Mouse (Mus musculus) heart, adult 2 months (tissue): ENCODE data around the gene L3mbtl1. TPM values are rescaled to one million over a fixed set of nuclear protein-coding genes. Genes with fewer than 3 reads are reported as not detected.

ENCODE experiments used
- DNase-seq, 2 experiments: peaks; one replicate each; pipeline ENCODE4 v3.0.0; 2021
- H3K27ac ChIP-seq: fragments of 200-600 bp; 2 replicates; pipeline ENCODE4 v1.8.1; 2022
- H3K27me3 ChIP-seq: fragments of 200-500 bp; 2 replicates; pipeline ENCODE4 v1.6.1; 2012; ENCODE audit warnings: mild to moderate bottlenecking, low read length, inconsistent platforms, mixed read lengths; ENCODE audit not compliant: control insufficient read depth, insufficient read depth
- H3K36me3 ChIP-seq: fragments of 200-500 bp; 2 replicates; pipeline ENCODE4 v1.6.1; 2012; ENCODE audit warnings: low read length, inconsistent platforms; ENCODE audit not compliant: control insufficient read depth, insufficient read depth
- H3K4me1 ChIP-seq: fragments of 200-500 bp; 2 replicates; pipeline ENCODE4 v1.6.1; 2011; ENCODE audit warnings: low read length; ENCODE audit not compliant: control insufficient read depth, insufficient read depth
- H3K4me3 ChIP-seq: fragments of 200-600 bp; 2 replicates; pipeline ENCODE4 v1.8.1; 2022
- H3K79me2 ChIP-seq: fragments of 200-500 bp; replicated peaks from 2 replicates; pipeline ENCODE4 v1.6.1; 2012; ENCODE audit warnings: mild to moderate bottlenecking, inconsistent platforms, low read length, moderate library complexity, mixed read lengths; ENCODE audit not compliant: control insufficient read depth, insufficient read depth
- H3K9ac ChIP-seq: fragments of 200-500 bp; 2 replicates; pipeline ENCODE4 v1.6.1; 2012; ENCODE audit warnings: low read depth, mild to moderate bottlenecking, control low read depth, inconsistent platforms, low read length, mixed read lengths
- CTCF ChIP-seq: fragments of 200-600 bp; IDR thresholded peaks from 2 replicates; pipeline ENCODE4 v1.8.1; 2022; ENCODE audit warnings: antibody characterized with exemption, mild to moderate bottlenecking, moderate library complexity
- EP300 ChIP-seq: fragments of 200-500 bp; IDR thresholded peaks from 2 replicates; pipeline ENCODE4 v1.6.1; 2011; ENCODE audit warnings: low read depth, low read length, control low read depth; ENCODE audit not compliant: insufficient read depth
- POLR2A ChIP-seq: fragments of 200-500 bp; IDR thresholded peaks from 2 replicates; pipeline ENCODE4 v1.6.1; 2011; ENCODE audit warnings: mild to moderate bottlenecking, low read depth, low read length, control low read depth; ENCODE audit not compliant: insufficient read depth
- WGBS: fragments of 180-500 bp; shearing (Covaris S2); methylation state at CpG from one replicate; pipeline ENCODE4 v1.1.7; 2018; 5-methylcytosine and 5-hydroxymethylcytosine counted together
- intact Hi-C: fragments of 180-260 bp; cut with DNase I; formaldehyde crosslinking; loops from one replicate; pipeline ENCODE4 v1.15.1; 2025
- polyA plus RNA-seq: library from polyadenylated mRNA; depleted of rRNA; stranded (reverse); fragments of >200 nt; gene quantifications from 2 replicates; pipeline ENCODE4 v1.2.3, GENCODE M21; 2012
- total RNA-seq, 2 experiments: library from RNA; stranded (reverse); gene quantifications; 2 replicates each; pipeline ENCODE4 v1.2.3; 2021

Gene L3mbtl1
- total and polyA plus RNA-seq, 3 experiments = 0.10 to 0.65 TPM; not detected in 1

DNA sequence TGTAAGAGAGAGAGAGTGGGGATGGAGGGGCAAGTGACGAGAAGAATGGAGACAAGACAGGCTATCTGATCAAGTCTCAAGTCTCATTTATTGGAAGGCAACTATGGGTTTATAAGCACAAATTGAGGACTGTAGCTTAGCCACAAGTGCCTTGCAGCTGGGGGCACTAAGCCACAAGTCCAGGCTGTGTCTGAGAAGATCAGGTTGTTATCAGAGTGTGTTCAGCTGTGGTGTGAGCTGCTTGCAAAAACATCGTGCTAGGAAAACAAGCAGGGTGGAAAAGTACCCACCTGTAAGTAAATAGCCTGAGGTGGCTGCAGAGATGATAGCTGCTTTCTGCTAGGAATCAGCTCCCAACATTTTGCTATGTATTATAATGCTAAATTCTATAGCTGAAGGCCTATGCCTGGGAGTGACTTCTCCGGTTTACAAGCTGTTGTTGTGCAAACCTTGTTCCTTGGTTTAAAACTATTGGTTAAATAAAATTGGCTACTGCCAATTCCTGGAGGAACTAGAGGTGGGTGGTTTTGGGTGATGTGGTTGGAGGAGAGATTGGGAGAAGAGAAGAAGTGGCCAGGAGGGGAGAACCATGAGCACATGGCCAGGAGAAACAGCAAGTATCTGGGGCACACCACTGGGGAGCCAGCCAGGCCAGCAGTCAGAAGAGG, 15.2 kb upstream of the L3mbtl1 start:
- intact Hi-C loops = no loop called here
- TF ChIP-seq CTCF (no peak), POLR2A (no peak), EP300 (no peak)
- WGBS = 68% methylated on average over 3 of the region's 3 CpGs
- Histone ChIP-seq H3K79me2 (no peaks in the 10 kb centered on the region), H3K4me1 (peaks cover 3% of the 10 kb centered on the region), H3K36me3 (peaks cover 2% of the 10 kb centered on the region; the same call in 1 of the 2 replicates), H3K9ac (no peak overlapping the region), H3K27ac (no peak overlapping the region), H3K4me3 (no peak overlapping the region), H3K27me3 (no peaks in the 10 kb centered on the region)
- DNase-seq = no peak

DNA sequence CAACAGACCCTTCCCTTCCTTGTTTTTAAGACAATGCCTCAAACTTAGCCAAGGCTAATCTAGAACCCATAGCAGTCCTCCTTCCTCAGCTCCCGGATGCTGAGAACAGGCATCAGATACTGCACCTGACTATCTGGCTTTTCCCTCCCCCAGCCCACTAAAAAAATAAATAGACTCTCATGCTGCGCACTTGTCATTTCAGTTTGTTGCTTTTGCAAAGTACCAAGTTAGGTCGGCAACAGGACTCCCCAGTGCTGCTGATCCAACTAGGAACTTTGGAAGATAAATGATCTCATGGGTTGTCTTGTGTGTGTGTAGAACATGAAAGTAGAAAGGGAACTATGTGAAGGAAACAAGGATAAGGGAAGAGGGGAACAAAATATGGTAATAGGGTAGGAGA, 13.6 kb upstream of the L3mbtl1 start:
- H3K79me2 ChIP-seq = no peaks in the 10 kb centered on the region
- 45% methylated on average over 3 of the region's 3 CpGs for WGBS
- no peak overlapping the region for H3K27ac ChIP-seq
- no peak for DNase-seq
- H3K4me3 ChIP-seq = no peak overlapping the region
- intact Hi-C loops = loop anchor here (2.0 to 10.0 kb wide), 2 partner anchors 87 to 485 kb away; partner anchors contain the start of gene Ift52
- no peak overlapping the region for H3K9ac ChIP-seq
- peaks cover 9% of the 10 kb centered on the region for H3K36me3 ChIP-seq
- no peaks in the 10 kb centered on the region for H3K27me3 ChIP-seq
- peaks cover 3% of the 10 kb centered on the region for H3K4me1 ChIP-seq
- no peak for TF ChIP-seq POLR2A
- no peak for TF ChIP-seq CTCF
- TF ChIP-seq EP300 = no peak

DNA sequence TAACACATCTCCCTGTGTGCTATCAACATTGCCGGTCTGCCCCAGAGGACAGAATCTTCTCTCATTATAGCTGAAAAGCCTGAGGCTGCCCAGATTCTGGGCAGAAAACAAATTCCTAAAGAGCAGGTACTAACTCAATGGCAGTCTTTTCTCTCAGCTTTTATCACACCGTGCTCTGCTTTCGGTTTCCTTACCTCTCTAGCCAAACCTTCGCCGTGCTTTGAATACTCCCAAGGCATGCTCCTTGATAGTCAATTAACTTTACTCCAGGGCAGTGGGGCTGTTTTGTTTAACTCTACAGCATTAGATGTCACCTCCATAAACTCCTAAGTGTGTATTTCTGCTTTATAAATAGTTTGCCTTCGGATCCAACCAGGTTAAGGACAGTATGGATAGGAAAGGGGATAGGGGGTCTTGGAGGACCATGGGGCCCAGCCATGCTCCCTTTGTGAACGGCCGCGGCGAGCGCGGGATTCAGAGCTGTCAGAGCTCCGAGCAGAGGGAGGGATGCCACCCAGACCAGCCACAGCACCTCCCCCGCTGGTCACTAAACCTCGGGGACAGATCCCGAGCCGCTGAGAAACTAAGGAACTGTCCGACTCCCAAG, 12.7 kb upstream of the L3mbtl1 start:
- intact Hi-C loops = loop anchor here (2.0 to 10.0 kb wide), 2 partner anchors 86 to 484 kb away; partner anchors contain the start of gene Ift52

DNA sequence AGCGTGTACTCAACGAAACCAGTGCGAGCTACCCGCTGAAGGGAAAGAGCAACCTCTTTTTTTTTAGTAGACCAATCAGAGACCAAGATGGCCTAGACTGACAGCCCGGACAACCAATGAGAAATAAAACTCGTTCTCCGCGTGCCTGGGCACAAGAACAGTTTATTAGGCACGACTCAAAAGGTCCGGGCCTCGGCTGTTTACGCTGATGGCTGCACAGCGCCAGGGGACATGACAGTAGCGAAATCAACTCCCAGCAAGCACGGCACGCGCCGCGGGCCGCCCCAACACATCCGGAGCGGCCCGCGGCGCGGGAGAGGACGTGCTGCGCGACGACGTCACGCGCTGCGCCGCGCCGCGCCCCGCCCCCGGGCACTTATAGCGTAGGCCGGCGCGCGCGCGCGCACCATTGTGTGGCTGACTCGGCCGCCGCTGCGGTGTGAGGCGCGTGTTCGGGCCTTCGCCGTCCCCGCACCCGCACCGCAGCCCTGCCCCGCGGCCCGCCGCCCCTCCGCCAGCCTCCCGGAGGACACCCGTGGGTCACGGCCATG, 12.1 kb upstream of the L3mbtl1 start, which contains the start of gene Srsf6:
Gene Srsf6 (plus strand): TSS at position 406 of the 551 bp plus-strand sequence.
- H3K9ac ChIP-seq = peak within 1 kb of the TSS; percentile 99
- peak within 1 kb of the TSS; percentile 93 for H3K27ac ChIP-seq
- H3K4me3 ChIP-seq = peak within 1 kb of the TSS; percentile 95
- H3K27me3 ChIP-seq = no peaks in the 10 kb centered on the region
- intact Hi-C loops = loop anchor here (2.0 to 10.0 kb wide), 2 partner anchors 86 to 484 kb away; partner anchors contain the start of gene Ift52
- WGBS = under 1% methylated on average over 66 of the region's 68 CpGs
- peaks cover 3% of the 10 kb centered on the region for H3K4me1 ChIP-seq
- TF ChIP-seq EP300 (0 out of 2 replicates have a peak, but pooled peaks have one; percentile 20), POLR2A (peak; percentile 85), CTCF (no peak)
- DNase-seq = peak; percentile 92 to 94
- H3K79me2 ChIP-seq = no peaks in the 10 kb centered on the region
- H3K36me3 ChIP-seq = peaks cover 13% of the 10 kb centered on the region

More for the DNA sequence above, 12.7 kb upstream of the L3mbtl1 start:
- H3K36me3 ChIP-seq = peaks cover 13% of the 10 kb centered on the region
- H3K79me2 ChIP-seq = no peaks in the 10 kb centered on the region
- peak overlapping the region; percentile 93 for H3K27ac ChIP-seq
- WGBS = under 1% methylated on average over 18 of the region's 18 CpGs
- H3K9ac ChIP-seq = peak overlapping the region; percentile 73
- no peak for DNase-seq
- TF ChIP-seq CTCF = no peak
- no peak for TF ChIP-seq POLR2A
- no peak for TF ChIP-seq EP300
- peaks cover 3% of the 10 kb centered on the region for H3K4me1 ChIP-seq
- H3K27me3 ChIP-seq = no peaks in the 10 kb centered on the region
- peak overlapping the region; percentile 95 for H3K4me3 ChIP-seq

DNA sequence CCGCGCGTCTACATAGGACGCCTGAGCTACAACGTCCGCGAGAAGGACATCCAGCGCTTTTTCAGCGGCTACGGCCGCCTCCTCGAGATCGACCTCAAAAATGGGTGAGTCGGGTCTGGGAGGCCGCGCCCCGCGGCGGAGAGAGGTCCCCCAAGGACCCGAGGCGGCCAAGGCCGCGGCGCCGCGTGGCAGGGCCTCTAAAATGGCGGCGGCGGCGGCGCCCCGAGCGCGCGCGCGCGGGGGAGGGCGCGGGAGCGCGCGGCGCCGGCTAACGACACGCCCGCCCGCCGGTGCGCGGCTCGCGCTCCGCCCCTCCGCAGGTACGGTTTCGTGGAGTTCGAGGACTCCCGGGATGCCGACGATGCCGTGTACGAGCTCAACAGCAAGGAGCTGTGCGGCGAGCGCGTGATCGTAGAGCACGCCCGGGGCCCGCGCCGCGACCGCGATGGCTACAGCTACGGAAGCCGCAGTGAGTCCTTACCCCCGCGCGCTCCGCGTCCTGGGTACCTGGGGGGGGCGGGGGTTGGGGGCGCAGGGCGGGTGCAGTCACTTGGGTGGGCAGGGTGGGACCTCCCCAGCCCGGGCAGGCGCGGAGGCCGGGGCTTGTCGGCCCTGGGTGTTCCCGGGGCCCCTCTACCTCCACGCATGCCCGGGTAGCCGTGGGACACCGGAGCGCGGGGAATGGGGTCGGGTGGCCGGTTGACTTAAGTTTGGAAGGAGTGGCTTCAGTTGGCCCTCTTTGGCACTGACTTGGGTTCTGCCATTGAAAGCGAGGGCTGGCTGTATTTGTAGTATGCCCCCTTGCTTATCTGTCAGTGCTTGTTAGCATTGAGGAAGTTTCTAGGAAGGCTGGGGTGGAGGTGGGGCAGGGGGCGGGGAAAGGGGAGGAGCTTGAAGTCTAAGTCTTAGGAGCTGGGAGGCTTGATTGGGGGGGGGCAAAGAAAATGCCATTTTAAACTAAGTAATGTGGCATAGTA, 11.3 kb upstream of the L3mbtl1 start:
- Histone ChIP-seq H3K27ac (peak overlapping the region; percentile 93), H3K36me3 (peaks cover 18% of the 10 kb centered on the region), H3K9ac (peak overlapping the region; percentile 99), H3K4me1 (peaks cover 3% of the 10 kb centered on the region), H3K79me2 (no peaks in the 10 kb centered on the region), H3K4me3 (peak overlapping the region; percentile 95), H3K27me3 (no peaks in the 10 kb centered on the region)
- under 1% methylated on average over 94 of the region's 103 CpGs for WGBS
- intact Hi-C loops = loop anchor here (2.0 to 10.0 kb wide), 2 partner anchors 85 to 483 kb away; partner anchors contain the start of gene Ift52
- TF ChIP-seq EP300 (no peak), CTCF (no peak), POLR2A (no peak)
- peak; percentile 80 to 82 for DNase-seq
